Mouse (Mus musculus) embryonic facial prominence, embryonic 14.5 days (tissue): ENCODE measurements at regions not wholly inside any gene's neighbourhood (a gene's known extent, or its start where the extent isn't known, plus 50 kb on each side); places are given as distances from the start of the nearest gene placed in this dataset.

Experiments used
- ATAC-seq: fragments of 200-750 bp; cut with Nextera tagmentation; 2 replicates; pipeline ENCODE4 v1.8.0; 2017; ENCODE audit warnings: low read depth, moderate number of reproducible peaks, moderate TSS enrichment
- DNase-seq: peaks from one replicate; pipeline ENCODE4 v3.0.0-alpha.2; 2015; ENCODE audit warnings: low spot score
- H3K27ac ChIP-seq: fragments of 300-500 bp; sonication (generic); replicated peaks from 2 replicates; pipeline ENCODE4 v1.5.1; 2014; ENCODE audit warnings: low read depth, mild to moderate bottlenecking, low read length, moderate library complexity
- H3K27me3 ChIP-seq: fragments of 300-500 bp; sonication (generic); replicated peaks from 2 replicates; pipeline ENCODE4 v1.6.1; 2014; ENCODE audit warnings: low read length; ENCODE audit not compliant: control insufficient read depth, insufficient read depth
- H3K36me3 ChIP-seq: fragments of 300-500 bp; sonication (generic); 2 replicates; pipeline ENCODE4 v1.6.1; 2014; ENCODE audit warnings: low read length, mixed read lengths; ENCODE audit not compliant: control insufficient read depth, insufficient read depth
- H3K4me1 ChIP-seq: fragments of 300-500 bp; sonication (generic); 2 replicates; pipeline ENCODE4 v1.6.1; 2014; ENCODE audit warnings: antibody characterized with exemption, low read length; ENCODE audit not compliant: control insufficient read depth, insufficient read depth
- H3K4me2 ChIP-seq: fragments of 300-500 bp; sonication (generic); 2 replicates; pipeline ENCODE4 v1.6.1; 2014; ENCODE audit warnings: low read depth, mild to moderate bottlenecking, low read length, moderate library complexity, mixed read lengths
- H3K4me3 ChIP-seq: fragments of 300-500 bp; sonication (generic); 2 replicates; pipeline ENCODE4 v1.5.1; 2014; ENCODE audit warnings: low read depth, mild to moderate bottlenecking, low read length
- H3K9ac ChIP-seq: fragments of 300-500 bp; sonication (generic); 2 replicates; pipeline ENCODE4 v1.6.1; 2014; ENCODE audit warnings: low read depth, mild to moderate bottlenecking, low read length, moderate library complexity, mixed read lengths
- H3K9me3 ChIP-seq: fragments of 300-500 bp; sonication (generic); 2 replicates; pipeline ENCODE4 v1.6.1; 2016; ENCODE audit warnings: low read length; ENCODE audit not compliant: control insufficient read depth
- WGBS: fragments of 180-500 bp; shearing (Covaris S2); extraction: QIAGEN DNeasy Blood & Tissue Kit; methylation state at CpG from one replicate; pipeline ENCODE4 v1.1.7; 2014; 5-methylcytosine and 5-hydroxymethylcytosine counted together

DNA sequence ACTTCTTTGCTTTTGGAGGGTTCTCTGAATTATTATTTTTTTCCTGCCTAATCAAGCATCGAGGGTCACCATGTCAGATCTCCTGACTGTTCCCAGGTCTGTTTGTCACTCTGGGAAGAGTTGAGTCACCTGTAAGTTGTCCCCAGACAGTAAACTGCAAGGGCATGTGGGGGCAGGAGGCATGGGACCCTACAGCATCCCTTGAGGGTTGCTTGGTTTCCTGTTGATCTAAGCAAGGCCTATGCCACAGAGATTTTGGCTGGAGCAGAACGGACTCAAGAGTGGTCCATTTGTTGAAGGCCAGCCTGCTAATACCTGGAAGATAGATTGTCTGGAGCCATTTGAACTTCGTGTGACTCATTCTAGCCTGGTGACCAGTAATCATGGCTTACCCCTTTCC, 199.7 kb downstream of the Foxo1 start:
- no peak overlapping the region for H3K27ac ChIP-seq
- no peak overlapping the region for H3K4me2 ChIP-seq
- WGBS, result 70% methylated on average over 3 of the region's 3 CpGs
- H3K4me3 ChIP-seq, result no peak overlapping the region
- H3K4me1 ChIP-seq, result no peaks in the 10 kb centered on the region
- ATAC-seq, result no peak
- no peak for DNase-seq
- H3K27me3 ChIP-seq, result no peaks in the 10 kb centered on the region
- no peaks in the 10 kb centered on the region for H3K36me3 ChIP-seq
- H3K9ac ChIP-seq, result no peak overlapping the region
- peaks cover 13% of the 10 kb centered on the region for H3K9me3 ChIP-seq

DNA sequence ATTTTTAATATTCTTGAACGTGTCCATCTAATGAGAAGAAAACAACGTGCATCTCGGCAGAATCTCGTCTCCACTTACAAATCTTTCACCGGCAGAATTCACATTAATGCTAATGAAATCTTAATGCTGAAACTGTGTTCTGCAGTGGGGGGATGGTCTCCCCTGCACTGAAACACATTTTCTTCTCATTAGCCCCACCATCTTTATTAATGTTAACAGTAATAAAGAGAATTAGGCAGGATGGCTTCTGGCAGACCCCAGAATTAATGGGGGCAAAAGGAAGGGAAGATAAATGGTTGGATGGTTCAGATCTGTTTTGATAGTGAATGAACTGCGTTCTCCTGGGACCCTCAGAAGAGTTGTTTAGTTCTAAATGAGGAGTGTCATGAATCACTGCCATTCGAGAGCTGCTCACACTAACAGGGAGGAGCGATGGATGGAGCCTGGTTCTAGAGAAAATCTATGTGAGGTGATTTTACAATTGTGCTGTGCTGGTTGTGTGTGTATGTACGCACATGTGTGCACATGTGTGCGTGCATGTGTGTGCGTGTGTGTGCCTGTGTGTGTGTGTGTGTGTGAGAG, 198.9 kb downstream of the Foxo1 start:
- no peaks in the 10 kb centered on the region for H3K4me1 ChIP-seq
- H3K4me3 ChIP-seq, result no peak overlapping the region
- no peak for ATAC-seq
- no peak overlapping the region for H3K27ac ChIP-seq
- 71% methylated on average over 11 of the region's 11 CpGs for WGBS
- no peak for DNase-seq
- H3K4me2 ChIP-seq, result no peak overlapping the region
- H3K27me3 ChIP-seq, result no peaks in the 10 kb centered on the region
- H3K9ac ChIP-seq, result no peak overlapping the region
- H3K36me3 ChIP-seq, result no peaks in the 10 kb centered on the region
- peaks cover 13% of the 10 kb centered on the region for H3K9me3 ChIP-seq

DNA sequence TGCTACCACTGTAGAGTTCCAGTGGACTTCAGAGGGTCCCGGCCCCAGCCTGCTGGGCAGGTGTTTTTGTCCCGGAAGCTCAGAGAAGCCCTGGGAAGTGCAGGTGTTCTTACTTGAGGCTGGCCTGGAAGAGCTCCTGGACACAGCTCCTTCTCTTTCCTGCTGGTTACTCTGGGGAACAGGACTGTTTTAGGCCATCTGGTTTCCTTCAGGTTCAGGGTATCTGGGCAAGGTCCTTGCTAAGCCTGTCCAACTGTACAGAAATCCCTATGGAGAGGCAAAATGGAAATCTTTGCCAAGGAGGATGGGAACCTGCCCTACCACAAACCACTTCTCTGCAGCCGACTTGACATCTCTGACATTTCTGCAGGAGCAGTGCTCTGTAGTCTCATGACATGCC, 198.4 kb downstream of the Foxo1 start:
- no peak overlapping the region for H3K4me3 ChIP-seq
- H3K27me3 ChIP-seq, result no peaks in the 10 kb centered on the region
- no peak overlapping the region for H3K9ac ChIP-seq
- DNase-seq (no peak), ATAC-seq (no peak)
- WGBS, result 61% methylated on average over 3 of the region's 3 CpGs
- no peaks in the 10 kb centered on the region for H3K4me1 ChIP-seq
- H3K36me3 ChIP-seq, result no peaks in the 10 kb centered on the region
- no peak overlapping the region for H3K4me2 ChIP-seq
- H3K27ac ChIP-seq, result no peak overlapping the region
- peaks cover 9% of the 10 kb centered on the region for H3K9me3 ChIP-seq

GRCm38 (mm10) chr3:52463911-52464310, 195.8 kb downstream of the Foxo1 start:
- H3K9me3 ChIP-seq, result no peaks in the 10 kb centered on the region
- H3K27me3 ChIP-seq, result no peaks in the 10 kb centered on the region
- no peak overlapping the region for H3K4me2 ChIP-seq
- ATAC-seq (no peak), DNase-seq (no peak)
- no peaks in the 10 kb centered on the region for H3K36me3 ChIP-seq
- no peak overlapping the region for H3K27ac ChIP-seq
- no peak overlapping the region for H3K9ac ChIP-seq
- WGBS, result 51% methylated on average over 7 of the region's 7 CpGs
- no peaks in the 10 kb centered on the region for H3K4me1 ChIP-seq
- H3K4me3 ChIP-seq, result no peak overlapping the region

GRCm38 (mm10) chr3:52454955-52455354, 186.8 kb downstream of the Foxo1 start:
- 86% methylated on average over 5 of the region's 5 CpGs for WGBS
- Histone ChIP-seq H3K4me3 (no peak overlapping the region), H3K27me3 (no peaks in the 10 kb centered on the region), H3K4me2 (no peak overlapping the region), H3K4me1 (no peaks in the 10 kb centered on the region), H3K9me3 (no peaks in the 10 kb centered on the region), H3K36me3 (no peaks in the 10 kb centered on the region), H3K27ac (no peak overlapping the region), H3K9ac (no peak overlapping the region)
- no peak for ATAC-seq
- no peak for DNase-seq

- ATAC-seq (no peak), DNase-seq (no peak)
- Histone ChIP-seq H3K36me3 (no peaks in the 10 kb centered on the region), H3K4me2 (no peak overlapping the region), H3K9me3 (no peaks in the 10 kb centered on the region), H3K4me3 (no peak overlapping the region), H3K4me1 (peaks cover 2% of the 10 kb centered on the region; the same call in 1 of the 2 replicates), H3K9ac (no peak overlapping the region), H3K27me3 (no peaks in the 10 kb centered on the region), H3K27ac (no peak overlapping the region)
- 57% methylated on average over 3 of the region's 3 CpGs for WGBS
Observed at GRCm38 (mm10) chr3:52453041-52453440, 184.9 kb downstream of the Foxo1 start.

DNA sequence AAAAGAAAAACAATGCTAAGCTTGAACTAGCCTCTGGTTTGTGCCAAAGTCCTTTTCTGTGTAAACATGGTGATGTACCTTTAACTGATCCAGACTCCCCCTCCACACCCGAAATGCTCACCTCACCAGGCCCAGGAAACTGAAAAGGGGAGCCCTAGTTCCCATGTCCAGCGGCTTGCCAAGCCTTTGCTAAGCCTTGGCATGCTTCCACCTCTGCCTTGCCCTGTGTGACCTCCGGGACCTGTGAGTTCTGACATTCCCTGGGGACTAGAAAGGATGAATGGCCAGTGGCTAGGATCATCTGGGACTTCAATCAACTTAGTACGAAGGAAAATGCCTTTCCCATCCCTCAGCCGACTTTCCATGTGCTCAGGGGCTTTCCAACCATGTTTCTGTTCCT, 184.2 kb downstream of the Foxo1 start:
- no peak overlapping the region for H3K9ac ChIP-seq
- WGBS, result 32% methylated on average over 5 of the region's 5 CpGs
- no peak for DNase-seq

DNA sequence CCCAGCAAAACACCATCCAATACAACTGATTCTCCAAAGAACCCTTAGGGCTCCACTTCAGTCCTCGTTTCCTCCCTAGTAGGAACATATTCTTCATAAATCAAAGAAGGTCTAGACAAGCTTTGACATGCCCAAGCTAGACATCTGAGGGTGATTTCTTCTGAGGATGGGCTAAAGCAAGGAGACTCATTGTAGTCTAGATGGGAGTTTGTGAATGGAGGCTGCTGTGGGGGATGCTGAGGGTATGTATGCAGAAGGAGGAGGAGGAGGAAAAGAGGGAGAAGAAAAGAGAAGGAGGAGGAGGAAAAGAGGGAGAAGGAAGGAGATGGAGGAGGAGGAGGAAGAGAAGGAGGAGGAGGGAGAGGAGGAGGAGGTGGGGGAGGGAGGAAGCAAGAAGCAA, 178.9 kb downstream of the Foxo1 start:
- Histone ChIP-seq H3K9me3 (no peaks in the 10 kb centered on the region), H3K27me3 (no peaks in the 10 kb centered on the region)

More for the DNA sequence above, 184.2 kb downstream of the Foxo1 start:
- Histone ChIP-seq H3K27ac (no peak overlapping the region), H3K4me3 (no peak overlapping the region), H3K36me3 (no peaks in the 10 kb centered on the region), H3K4me1 (peaks cover 8% of the 10 kb centered on the region; the same call in 1 of the 2 replicates), H3K27me3 (no peaks in the 10 kb centered on the region), H3K9me3 (no peaks in the 10 kb centered on the region), H3K4me2 (no peak overlapping the region)
- no peak for ATAC-seq

GRCm38 (mm10) chr3:52446500-52446899, 178.4 kb downstream of the Foxo1 start:
- WGBS, result 59% methylated on average over 5 of the region's 5 CpGs
- DNase-seq, result no peak
- Histone ChIP-seq H3K27me3 (no peaks in the 10 kb centered on the region), H3K4me3 (no peak overlapping the region), H3K9me3 (no peaks in the 10 kb centered on the region), H3K36me3 (no peaks in the 10 kb centered on the region), H3K4me1 (peaks cover 8% of the 10 kb centered on the region; the same call in 1 of the 2 replicates), H3K4me2 (no peak overlapping the region), H3K9ac (no peak overlapping the region), H3K27ac (no peak overlapping the region)
- no peak for ATAC-seq

More for the DNA sequence above, 178.9 kb downstream of the Foxo1 start:
- H3K4me2 ChIP-seq, result no peak overlapping the region
- no peak overlapping the region for H3K9ac ChIP-seq
- H3K27ac ChIP-seq, result no peak overlapping the region
- no peaks in the 10 kb centered on the region for H3K36me3 ChIP-seq
- DNase-seq (no peak), ATAC-seq (no peak)
- peaks cover 8% of the 10 kb centered on the region; the same call in 1 of the 2 replicates for H3K4me1 ChIP-seq
- WGBS, result 56% methylated on average over 1 of the region's 1 CpGs
- H3K4me3 ChIP-seq, result no peak overlapping the region
